Mouse (Mus musculus): ENCODE results near the gene Slc22a7. TPM values are rescaled to one million over a fixed set of nuclear protein-coding genes. Genes with fewer than 3 reads are reported as not detected.

The Slc22a7 gene
- polyA plus RNA-seq, 1 experiment from 2014 or later, result not detected

Other genes starting within 250 kb of the Slc22a7 start
- gene Polh, start 235.8 kb downstream of the Slc22a7 start, polyA plus RNA-seq (2015; fragmentation: Nextera tagmentation; extraction: Ambion mirVana), result 7.4 and 7.9 TPM in 2 replicates
- 34.5 and 36.0 TPM in 2 replicates for gene Xpo5, start 235.7 kb downstream of the Slc22a7 start, polyA plus RNA-seq (2015; fragmentation: Nextera tagmentation; extraction: Ambion mirVana)
- 72.4 and 74.0 TPM in 2 replicates for gene Polr1c, start 190.4 kb downstream of the Slc22a7 start, polyA plus RNA-seq (2015; fragmentation: Nextera tagmentation; extraction: Ambion mirVana)
- 88.9 and 99.6 TPM in 2 replicates for gene Yipf3, start 190.4 kb downstream of the Slc22a7 start, polyA plus RNA-seq (2015; fragmentation: Nextera tagmentation; extraction: Ambion mirVana)
- gene Lrrc73, start 184.9 kb downstream of the Slc22a7 start, polyA plus RNA-seq (2015; fragmentation: Nextera tagmentation; extraction: Ambion mirVana), result 14.9 and 18.5 TPM in 2 replicates
- 30.3 and 34.0 TPM in 2 replicates for gene Tjap1, start 155.4 kb downstream of the Slc22a7 start, polyA plus RNA-seq (2015; fragmentation: Nextera tagmentation; extraction: Ambion mirVana)
- gene Dlk2, start 141.0 kb downstream of the Slc22a7 start, polyA plus RNA-seq (2015; fragmentation: Nextera tagmentation; extraction: Ambion mirVana), result 22.3 and 25.5 TPM in 2 replicates
- gene Abcc10, start 110.1 kb downstream of the Slc22a7 start, polyA plus RNA-seq (2015; fragmentation: Nextera tagmentation; extraction: Ambion mirVana), result 9.1 and 9.6 TPM in 2 replicates
- 18.3 and 20.4 TPM in 2 replicates for gene Zfp318, start 54.7 kb downstream of the Slc22a7 start, polyA plus RNA-seq (2015; fragmentation: Nextera tagmentation; extraction: Ambion mirVana)
- gene Crip3, start 9.5 kb downstream of the Slc22a7 start, polyA plus RNA-seq (2015; fragmentation: Nextera tagmentation; extraction: Ambion mirVana), result 2.8 and 3.0 TPM in 2 replicates
- 8.6 and 8.9 TPM in 2 replicates for gene Ttbk1, start 49.2 kb upstream of the Slc22a7 start, polyA plus RNA-seq (2015; fragmentation: Nextera tagmentation; extraction: Ambion mirVana)
- 21.8 and 22.4 TPM in 2 replicates for gene Dnph1, start 58.3 kb upstream of the Slc22a7 start, polyA plus RNA-seq (2015; fragmentation: Nextera tagmentation; extraction: Ambion mirVana)
- gene Cul9, start 107.9 kb upstream of the Slc22a7 start, polyA plus RNA-seq (2015; fragmentation: Nextera tagmentation; extraction: Ambion mirVana), result 21.0 and 26.5 TPM in 2 replicates
- gene Srf, start 117.7 kb upstream of the Slc22a7 start, polyA plus RNA-seq (2015; fragmentation: Nextera tagmentation; extraction: Ambion mirVana), result 2.7 and 4.5 TPM in 2 replicates
- gene Ptk7, start 191.0 kb upstream of the Slc22a7 start, polyA plus RNA-seq (2015; fragmentation: Nextera tagmentation; extraction: Ambion mirVana), result 32.8 and 34.1 TPM in 2 replicates
- gene Klc4, start 207.6 kb upstream of the Slc22a7 start, polyA plus RNA-seq (2015; fragmentation: Nextera tagmentation; extraction: Ambion mirVana), result 33.9 and 35.9 TPM in 2 replicates
- gene Mrpl2, start 207.8 kb upstream of the Slc22a7 start, polyA plus RNA-seq (2015; fragmentation: Nextera tagmentation; extraction: Ambion mirVana), result 64.3 TPM in 2 replicates
- 38.4 and 43.8 TPM in 2 replicates for gene Cul7, start 211.9 kb upstream of the Slc22a7 start, polyA plus RNA-seq (2015; fragmentation: Nextera tagmentation; extraction: Ambion mirVana)
- 53.0 TPM in 2 replicates for gene Rrp36, start 235.9 kb upstream of the Slc22a7 start, polyA plus RNA-seq (2015; fragmentation: Nextera tagmentation; extraction: Ambion mirVana)
- gene Mea1, start 240.3 kb upstream of the Slc22a7 start, polyA plus RNA-seq (2015; fragmentation: Nextera tagmentation; extraction: Ambion mirVana), result 291 and 302 TPM in 2 replicates
- gene Klhdc3, start 242.5 kb upstream of the Slc22a7 start, polyA plus RNA-seq (2015; fragmentation: Nextera tagmentation; extraction: Ambion mirVana), result 168 and 179 TPM in 2 replicates